Mouse (Mus musculus) E14TG2a.4 (cell line): ENCODE measurements at regions not wholly inside any gene's neighbourhood (a gene's known extent, or its start where the extent isn't known, plus 50 kb on each side); places are given as distances from the start of the nearest gene placed in this dataset.

ENCODE experiments used
- H3K27me3 ChIP-seq: 2 replicates; pipeline ENCODE4 v1.6.1; 2014; ENCODE audit warnings: low read length, control low read depth; ENCODE audit not compliant: insufficient read depth
- H3K36me3 ChIP-seq: 2 replicates; pipeline ENCODE4 v1.6.1; 2014; ENCODE audit warnings: low read length, control low read depth; ENCODE audit not compliant: insufficient read depth
- H3K4me1 ChIP-seq: replicated peaks from 2 replicates; pipeline ENCODE4 v1.6.1; 2014; ENCODE audit warnings: low read depth, low read length, control low read depth
- H3K4me3 ChIP-seq: replicated peaks from 2 replicates; pipeline ENCODE4 v1.5.1; 2014; ENCODE audit warnings: mild to moderate bottlenecking, low read length
- H3K9me3 ChIP-seq: 2 replicates; pipeline ENCODE4 v1.6.1; 2014; ENCODE audit warnings: low read length, control low read depth
- CTCF ChIP-seq: conservative IDR thresholded peaks from 2 replicates; pipeline ENCODE4 v1.5.1; 2014; ENCODE audit warnings: low read length
- NANOG ChIP-seq: IDR thresholded peaks from 2 replicates; pipeline ENCODE4 v1.6.1; 2014; ENCODE audit warnings: borderline replicate concordance, low read length, mixed read lengths
- POU5F1 ChIP-seq: IDR thresholded peaks from 2 replicates; pipeline ENCODE4 v1.6.1; 2014; ENCODE audit warnings: low read length, borderline replicate concordance

GRCm38 (mm10) chr3:35342584-35342983 is 411.3 kb upstream of the Atp11b start:
- Histone ChIP-seq H3K4me1 (peaks cover 34% of the 10 kb centered on the region), H3K4me3 (no peak overlapping the region), H3K27me3 (peaks cover 43% of the 10 kb centered on the region), H3K36me3 (no peaks in the 10 kb centered on the region), H3K9me3 (no peaks in the 10 kb centered on the region)
- TF ChIP-seq CTCF = no peak
- TF ChIP-seq NANOG = no peak

- peaks cover 39% of the 10 kb centered on the region for H3K27me3 ChIP-seq
These were observed 410.0 kb upstream of the Atp11b start for GRCm38 (mm10) chr3:35343936-35344335.

DNA sequence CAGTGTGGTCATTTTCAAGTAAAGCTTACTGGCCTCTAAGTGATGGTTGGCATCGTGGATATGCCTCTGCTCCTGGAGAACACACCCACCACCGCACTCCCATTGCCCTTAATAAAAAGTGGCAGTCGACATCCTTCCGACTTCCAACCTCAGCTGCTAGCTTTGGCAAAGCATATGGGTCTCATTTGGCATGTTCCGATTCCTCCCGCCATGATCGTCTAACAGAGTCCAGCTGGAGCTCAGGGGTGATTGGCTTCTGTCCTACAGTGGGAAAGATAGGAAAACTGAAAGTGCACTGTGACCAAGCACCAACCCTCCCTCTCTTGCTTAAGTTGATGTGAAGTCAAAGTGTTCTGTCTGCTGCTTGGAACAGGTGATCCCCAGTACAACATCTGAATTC is 404.8 kb upstream of the Atp11b start:
- peaks cover under 1% of the 10 kb centered on the region for H3K27me3 ChIP-seq

More at GRCm38 (mm10) chr3:35343936-35344335, 410.0 kb upstream of the Atp11b start:
- TF ChIP-seq CTCF (no peak), POU5F1 (no peak), NANOG (no peak)
- Histone ChIP-seq H3K4me3 (no peak overlapping the region), H3K9me3 (no peaks in the 10 kb centered on the region), H3K36me3 (no peaks in the 10 kb centered on the region), H3K4me1 (peaks cover 34% of the 10 kb centered on the region)

DNA sequence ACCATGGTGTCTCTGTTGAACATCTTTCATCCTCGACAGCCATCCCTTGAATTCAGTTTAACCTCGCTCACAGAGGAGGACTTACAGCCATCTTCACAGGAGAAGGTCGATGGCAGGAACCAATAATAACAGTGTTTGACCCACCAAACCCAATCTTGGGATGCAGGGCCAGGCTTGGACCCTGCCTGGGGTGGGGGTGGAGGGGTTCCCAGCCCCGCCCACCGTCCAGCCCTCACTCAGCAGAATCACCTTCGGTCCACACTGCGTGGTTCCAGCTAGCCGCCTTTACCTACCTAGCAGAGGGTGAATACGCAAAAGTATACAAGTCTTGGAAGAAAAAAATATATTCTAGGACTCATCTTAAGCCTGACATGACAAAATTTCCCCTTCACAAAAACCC is 400.5 kb upstream of the Atp11b start:
- Histone ChIP-seq H3K36me3 (no peaks in the 10 kb centered on the region), H3K4me3 (no peak overlapping the region), H3K27me3 (no peaks in the 10 kb centered on the region; the same call in 1 of the 2 replicates), H3K4me1 (0 out of 2 replicates have a peak, but pooled peaks cover 3% of the 10 kb centered on the region), H3K9me3 (no peaks in the 10 kb centered on the region)
- TF ChIP-seq POU5F1 = no peak
- TF ChIP-seq NANOG = no peak
- no peak for TF ChIP-seq CTCF

More for the DNA sequence above, 404.8 kb upstream of the Atp11b start:
- no peak for TF ChIP-seq POU5F1
- no peak for TF ChIP-seq CTCF
- TF ChIP-seq NANOG = no peak
- Histone ChIP-seq H3K9me3 (no peaks in the 10 kb centered on the region), H3K4me3 (no peak overlapping the region), H3K36me3 (no peaks in the 10 kb centered on the region), H3K4me1 (peaks cover 10% of the 10 kb centered on the region; the same call in 1 of the 2 replicates)

DNA sequence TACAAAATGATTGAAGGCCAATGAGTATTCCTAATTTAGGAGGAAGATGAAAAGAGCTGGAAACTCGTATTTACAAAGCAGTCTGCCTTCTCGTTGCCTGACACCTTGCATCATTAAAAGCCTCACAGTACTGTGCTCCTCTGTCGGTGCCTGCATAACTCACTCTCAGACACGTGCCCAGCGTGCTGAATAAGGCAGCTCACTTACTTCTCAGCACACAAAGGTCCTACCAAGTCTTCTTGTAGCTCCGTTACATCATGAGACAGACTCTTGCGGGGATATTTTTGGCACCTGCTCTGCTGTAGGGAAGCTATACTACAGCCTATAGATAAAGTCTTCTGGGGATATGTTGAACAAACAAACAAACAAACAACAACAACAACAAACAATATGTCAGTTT is 400.0 kb upstream of the Atp11b start:
- H3K4me1 ChIP-seq = 0 out of 2 replicates have a peak, but pooled peaks cover 3% of the 10 kb centered on the region
- no peaks in the 10 kb centered on the region for H3K36me3 ChIP-seq
- no peak overlapping the region for H3K4me3 ChIP-seq
- no peaks in the 10 kb centered on the region for H3K9me3 ChIP-seq
- TF ChIP-seq CTCF (no peak), POU5F1 (no peak), NANOG (no peak)
- no peaks in the 10 kb centered on the region; the same call in 1 of the 2 replicates for H3K27me3 ChIP-seq

DNA sequence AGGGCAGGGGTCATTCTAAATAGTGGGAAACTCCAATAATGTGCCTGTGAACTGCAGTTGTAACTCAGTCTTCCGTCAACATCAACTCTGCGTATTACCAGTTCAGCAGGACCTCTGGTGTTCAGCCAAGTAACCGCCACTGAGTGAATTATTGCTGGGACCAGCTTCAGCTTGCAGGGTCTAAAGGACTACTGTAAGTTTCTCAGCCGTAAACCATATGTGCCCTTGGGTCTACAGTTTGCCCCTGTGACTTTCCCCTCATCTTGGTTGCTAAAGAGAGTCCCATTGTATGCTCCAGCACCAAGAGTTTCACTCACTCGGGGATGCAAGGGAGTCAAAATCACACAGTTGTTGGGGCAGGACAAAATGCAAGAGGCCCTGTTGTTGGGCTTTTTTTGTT is 399.6 kb upstream of the Atp11b start:
- no peaks in the 10 kb centered on the region; the same call in 1 of the 2 replicates for H3K27me3 ChIP-seq
- no peak overlapping the region for H3K4me3 ChIP-seq
- 0 out of 2 replicates have a peak, but pooled peaks cover 3% of the 10 kb centered on the region for H3K4me1 ChIP-seq
- H3K9me3 ChIP-seq = no peaks in the 10 kb centered on the region
- TF ChIP-seq NANOG (no peak), POU5F1 (no peak), CTCF (no peak)
- H3K36me3 ChIP-seq = no peaks in the 10 kb centered on the region

DNA sequence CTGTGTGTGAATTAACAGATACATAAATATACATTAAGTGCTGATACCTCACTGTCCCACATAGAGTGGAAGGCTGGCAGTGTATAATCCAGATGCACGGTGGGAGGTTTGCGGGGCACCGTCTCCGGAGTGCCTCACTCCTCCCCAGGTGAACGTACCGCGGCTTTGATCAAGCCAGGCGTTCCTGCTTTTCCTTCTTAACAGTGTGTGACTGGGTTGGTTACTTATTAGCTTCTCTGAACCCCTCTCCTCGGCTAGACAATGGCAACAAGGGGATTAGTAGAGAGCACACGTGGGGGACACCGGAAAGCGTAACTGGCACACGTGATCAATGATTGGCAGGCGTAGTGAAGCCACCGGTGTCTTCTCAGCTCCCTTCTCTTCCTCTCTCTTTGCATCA is 396.8 kb upstream of the Atp11b start:
- Histone ChIP-seq H3K4me1 (no peaks in the 10 kb centered on the region), H3K4me3 (no peak overlapping the region), H3K9me3 (no peaks in the 10 kb centered on the region), H3K27me3 (0 out of 2 replicates have a peak, but pooled peaks cover 3% of the 10 kb centered on the region), H3K36me3 (no peaks in the 10 kb centered on the region)
- TF ChIP-seq CTCF (no peak), POU5F1 (no peak), NANOG (no peak)

DNA sequence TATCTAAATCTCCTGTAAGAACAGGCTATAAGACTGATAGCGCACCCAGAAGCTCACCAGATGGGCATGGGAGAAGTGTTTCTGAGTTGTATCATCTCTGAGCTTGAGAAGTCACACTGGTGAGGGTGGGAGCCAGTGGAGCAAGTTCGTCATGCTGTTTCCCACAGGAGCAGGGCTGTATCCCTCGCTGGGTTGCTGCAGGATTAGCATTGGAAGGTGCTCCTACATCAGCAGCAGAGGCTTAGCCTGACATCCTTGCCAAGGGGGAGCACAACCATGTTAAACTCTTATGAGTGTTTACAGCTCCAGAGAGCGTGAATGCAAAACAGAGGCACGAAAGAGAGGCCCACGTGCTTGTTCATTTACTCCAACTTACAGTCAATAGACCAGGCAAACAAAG is 395.4 kb upstream of the Atp11b start:
- Histone ChIP-seq H3K9me3 (no peaks in the 10 kb centered on the region), H3K27me3 (0 out of 2 replicates have a peak, but pooled peaks cover 3% of the 10 kb centered on the region), H3K36me3 (no peaks in the 10 kb centered on the region), H3K4me1 (no peaks in the 10 kb centered on the region), H3K4me3 (no peak overlapping the region)
- TF ChIP-seq POU5F1 (no peak), NANOG (no peak), CTCF (no peak)

- Histone ChIP-seq H3K27me3 (0 out of 2 replicates have a peak, but pooled peaks cover 3% of the 10 kb centered on the region), H3K9me3 (no peaks in the 10 kb centered on the region), H3K4me3 (no peak overlapping the region), H3K4me1 (no peaks in the 10 kb centered on the region), H3K36me3 (no peaks in the 10 kb centered on the region)
- no peak for TF ChIP-seq POU5F1
- no peak for TF ChIP-seq NANOG
- no peak for TF ChIP-seq CTCF
These were observed 394.6 kb upstream of the Atp11b start for GRCm38 (mm10) chr3:35359288-35359687.
